Mouse (Mus musculus): ENCODE results near the gene Urah.

GRCm38 (mm10) chr7:140793541-140793940 lies 41.3 kb upstream of the Urah start:
- TF ChIP-seq CTCF (IDR thresholded peaks at IDR 0.05; ENCODE audit: insufficient read depth, low read depth, low read length), result no peak
- no peak for TF ChIP-seq POLR2A (IDR thresholded peaks at IDR 0.05; ENCODE audit: insufficient read depth, low read depth, low read length)

All from olfactory bulb, adult 2 months (tissue).